Mouse (Mus musculus): ENCODE data around the gene Spaar. TPM values are rescaled to one million over a fixed set of nuclear protein-coding genes. Genes with fewer than 3 reads are reported as not detected.
"Not testable (repeated sequence)": the region's sequence is repeated elsewhere in the genome, so short reads cannot be mapped to it uniquely, and the experiment has no call there.

Spaar gene
- total RNA-seq, 2 experiments from 2014 or later: 0.63 to 1.00 TPM

DNA sequence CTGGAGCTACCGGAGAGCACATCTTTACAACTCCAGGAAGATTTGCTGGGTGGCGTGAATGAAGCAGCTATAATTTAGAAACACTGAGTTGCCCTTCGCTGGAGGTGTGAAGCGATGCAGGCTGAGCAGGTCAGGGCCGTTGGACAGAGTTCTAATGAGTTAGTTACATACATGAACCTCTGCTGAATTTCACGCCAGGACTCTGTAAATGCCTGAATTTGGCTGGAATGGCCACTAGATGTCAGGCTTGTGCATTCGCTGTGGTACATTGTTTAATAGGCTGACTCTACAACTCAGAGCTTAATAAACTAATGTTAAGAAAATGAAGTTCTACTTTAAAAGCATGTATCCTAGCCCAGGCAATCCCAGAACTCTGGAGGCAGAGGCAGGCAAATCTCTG, 33.6 kb downstream of the Spaar start:
- H3K27ac ChIP-seq: no peak overlapping the region
- DNase-seq (ENCODE audit: extremely low spot score in 1 of 2, low spot score in 2 of 2): peak; percentile 53 to 61
- H3K4me3 ChIP-seq: peak overlapping the region; percentile 17; the same call in 1 of the 2 replicates
- intact Hi-C loops (cut with DNase I): loop anchor here (2.0 kb wide), 1 partner anchor 97 kb away; no protein-coding TSS in a partner anchor
- TF ChIP-seq CTCF (IDR thresholded peaks at IDR 0.05): peak; percentile 91

- intact Hi-C loops (cut with DNase I): no loop called here
Observed at GRCm38 (mm10) chr4:43768341-43768740, 38.5 kb downstream of the Spaar start.

GRCm38 (mm10) chr4:43769374-43769773, 39.5 kb downstream of the Spaar start:
- no peak overlapping the region for H3K27ac ChIP-seq
- no peak for TF ChIP-seq CTCF (IDR thresholded peaks at IDR 0.05)
- intact Hi-C loops (cut with DNase I): no loop called here
- DNase-seq (ENCODE audit: extremely low spot score in 1 of 2, low spot score in 2 of 2): no peak
- no peak overlapping the region for H3K4me3 ChIP-seq

More at GRCm38 (mm10) chr4:43768341-43768740, 38.5 kb downstream of the Spaar start:
- H3K4me3 ChIP-seq: no peak overlapping the region
- H3K27ac ChIP-seq: no peak overlapping the region
- no peak for TF ChIP-seq CTCF (IDR thresholded peaks at IDR 0.05)
- no peak for DNase-seq (ENCODE audit: extremely low spot score in 1 of 2, low spot score in 2 of 2)

- no peak for TF ChIP-seq CTCF (IDR thresholded peaks at IDR 0.05)
- intact Hi-C loops (cut with DNase I): no loop called here
Observed at GRCm38 (mm10) chr4:43770909-43771308, 41.1 kb downstream of the Spaar start, which contains the start of gene Olfr159. Gene Olfr159 (minus strand): TSS chr4:43771009.

DNA sequence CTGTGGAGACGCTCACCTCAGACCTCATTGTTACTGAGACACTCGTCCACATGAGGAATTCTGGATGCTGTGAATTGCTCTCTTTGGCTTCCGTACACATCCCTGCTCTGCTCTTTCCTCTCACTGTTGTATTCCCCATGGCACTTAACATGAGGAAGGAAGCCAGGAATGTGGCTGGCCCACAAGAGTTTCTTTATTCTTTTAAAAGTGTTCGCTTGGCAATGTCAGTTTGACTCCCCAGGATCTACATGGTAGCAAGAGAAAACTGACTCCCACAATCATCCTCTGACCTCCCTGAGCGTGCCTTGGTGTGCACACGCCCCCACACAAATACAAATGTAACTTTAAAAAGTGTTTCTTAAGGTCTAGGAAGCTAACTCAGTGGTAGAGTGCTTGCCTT, 41.8 kb downstream of the Spaar start:
- TF ChIP-seq CTCF (IDR thresholded peaks at IDR 0.05): no peak
- intact Hi-C loops (cut with DNase I): no loop called here
- Histone ChIP-seq H3K27ac (no peak overlapping the region), H3K4me3 (no peak overlapping the region)
- DNase-seq (ENCODE audit: extremely low spot score in 1 of 2, low spot score in 2 of 2): no peak

More at GRCm38 (mm10) chr4:43770909-43771308, 41.1 kb downstream of the Spaar start, which contains the start of gene Olfr159:
- H3K27ac ChIP-seq: no peak within 1 kb of the TSS
- no peak for DNase-seq (ENCODE audit: extremely low spot score in 1 of 2, low spot score in 2 of 2)
- no peak within 1 kb of the TSS for H3K4me3 ChIP-seq

DNA sequence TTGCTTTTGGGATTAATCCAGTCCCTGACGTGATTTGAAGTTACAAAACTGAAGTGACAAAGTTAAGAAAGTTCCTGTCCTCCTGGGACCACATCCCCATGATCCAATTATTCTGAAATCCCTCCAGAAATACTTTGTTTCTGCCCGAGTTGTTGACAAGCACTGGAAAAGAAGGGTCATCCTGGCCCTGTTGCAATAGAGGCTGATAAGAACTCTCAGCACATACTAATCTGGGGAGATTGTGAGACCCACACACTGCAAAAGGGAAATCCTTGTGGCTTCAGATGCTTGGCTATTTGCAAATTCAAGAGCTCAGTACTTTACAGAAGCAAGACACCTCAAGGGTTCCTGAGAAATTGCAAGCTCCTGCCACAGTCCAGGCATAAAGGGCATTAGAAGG, 42.5 kb downstream of the Spaar start:
- no peak for TF ChIP-seq CTCF (IDR thresholded peaks at IDR 0.05)
- DNase-seq (ENCODE audit: extremely low spot score in 1 of 2, low spot score in 2 of 2): no peak
- H3K27ac ChIP-seq: no peak overlapping the region
- intact Hi-C loops (cut with DNase I): no loop called here
- no peak overlapping the region for H3K4me3 ChIP-seq

- DNase-seq (ENCODE audit: extremely low spot score in 1 of 2, low spot score in 2 of 2): no peak
- no peak for TF ChIP-seq CTCF (IDR thresholded peaks at IDR 0.05)
- intact Hi-C loops (cut with DNase I): no loop called here
- Histone ChIP-seq H3K27ac (no peak overlapping the region), H3K4me3 (no peak overlapping the region)
Observed at GRCm38 (mm10) chr4:43795296-43795695, 65.5 kb downstream of the Spaar start.

GRCm38 (mm10) chr4:43795844-43796243, 66.0 kb downstream of the Spaar start:
- DNase-seq (ENCODE audit: extremely low spot score in 1 of 2, low spot score in 2 of 2); H3K4me3 ChIP-seq; H3K27ac ChIP-seq; intact Hi-C loops (cut with DNase I): not testable (repeated sequence)

- H3K27ac ChIP-seq: no peak overlapping the region
- TF ChIP-seq CTCF (IDR thresholded peaks at IDR 0.05): no peak
- no peak overlapping the region for H3K4me3 ChIP-seq
- intact Hi-C loops (cut with DNase I): no loop called here
- no peak for DNase-seq (ENCODE audit: extremely low spot score in 1 of 2, low spot score in 2 of 2)
Observed at GRCm38 (mm10) chr4:43798936-43799335, 69.1 kb downstream of the Spaar start.

Other genes starting within 250 kb of the Spaar start
- not detected for gene Sit1, start 246.3 kb upstream of the Spaar start, total RNA-seq (2021)
- gene Ccdc107, start 237.1 kb upstream of the Spaar start, total RNA-seq (2021): 10 to 100 TPM; 28.1 to 31.8 TPM
- gene Arhgef39, start 230.3 kb upstream of the Spaar start, total RNA-seq (2021): 1 to 10 TPM in 1 of 2 experiments, under 1 TPM in 1; 0.41 to 1.7 TPM
- not detected for gene Car9, start 223.1 kb upstream of the Spaar start, total RNA-seq (2021)
- 1 to 10 TPM; 7.0 to 8.8 TPM for gene Tpm2, start 206.3 kb upstream of the Spaar start, total RNA-seq (2021)
- 10 to 100 TPM; 74.6 to 77.9 TPM for gene Creb3, start 167.7 kb upstream of the Spaar start, total RNA-seq (2021)
- gene Tln1, start 167.3 kb upstream of the Spaar start, total RNA-seq (2021): 10 to 100 TPM; 50.7 to 52.2 TPM
- gene Rgp1, start 151.3 kb upstream of the Spaar start, total RNA-seq (2021): 10 to 100 TPM; 49.6 to 55.4 TPM
- gene Gba2, start 151.2 kb upstream of the Spaar start, total RNA-seq (2021): 10 to 100 TPM; 69.2 to 70.6 TPM
- gene Msmp, start 145.5 kb upstream of the Spaar start, total RNA-seq (2021): not detected
- 10 to 100 TPM; 60.9 to 62.0 TPM for gene Npr2, start 98.1 kb upstream of the Spaar start, total RNA-seq (2021)
- gene Spag8, start 76.4 kb upstream of the Spaar start, total RNA-seq (2021): 1 to 10 TPM in 1 of 2 experiments, under 1 TPM in 1; 0.95 to 1.6 TPM
- gene Hint2, start 73.6 kb upstream of the Spaar start, total RNA-seq (2021): 10 to 100 TPM; 30.9 to 33.5 TPM
- 10 to 100 TPM; 63.1 to 66.2 TPM for gene Tmem8b, start 61.1 kb upstream of the Spaar start, total RNA-seq (2021)
- 1 to 10 TPM; 1.8 to 2.2 TPM for gene Fam221b, start 60.9 kb upstream of the Spaar start, total RNA-seq (2021)
- not detected for gene Olfr70, start 29.2 kb upstream of the Spaar start, total RNA-seq (2021)
- not detected for gene Olfr71, start 19.8 kb upstream of the Spaar start, total RNA-seq (2021)
- gene Hrct1, start 2.8 kb upstream of the Spaar start, total RNA-seq (2021): 1 to 10 TPM in 1 of 2 experiments, under 1 TPM in 1; 0.87 to 1.1 TPM
- not detected for gene Olfr159, start 41.0 kb downstream of the Spaar start, total RNA-seq (2021)
- not detected for gene Olfr156, start 93.9 kb downstream of the Spaar start, total RNA-seq (2021)
- not detected for gene Olfr157, start 110.2 kb downstream of the Spaar start, total RNA-seq (2021)
- gene Olfr155, start 121.5 kb downstream of the Spaar start, total RNA-seq (2021): not detected
- gene Reck, start 145.5 kb downstream of the Spaar start, total RNA-seq (2021): 1 to 10 TPM; 7.6 to 8.6 TPM
- 1 to 10 TPM; 3.4 to 3.7 TPM for gene Glipr2, start 227.4 kb downstream of the Spaar start, total RNA-seq (2021)